10 mouse cellular contexts compared by ENCODE assay signal in the genomic region with DNA sequence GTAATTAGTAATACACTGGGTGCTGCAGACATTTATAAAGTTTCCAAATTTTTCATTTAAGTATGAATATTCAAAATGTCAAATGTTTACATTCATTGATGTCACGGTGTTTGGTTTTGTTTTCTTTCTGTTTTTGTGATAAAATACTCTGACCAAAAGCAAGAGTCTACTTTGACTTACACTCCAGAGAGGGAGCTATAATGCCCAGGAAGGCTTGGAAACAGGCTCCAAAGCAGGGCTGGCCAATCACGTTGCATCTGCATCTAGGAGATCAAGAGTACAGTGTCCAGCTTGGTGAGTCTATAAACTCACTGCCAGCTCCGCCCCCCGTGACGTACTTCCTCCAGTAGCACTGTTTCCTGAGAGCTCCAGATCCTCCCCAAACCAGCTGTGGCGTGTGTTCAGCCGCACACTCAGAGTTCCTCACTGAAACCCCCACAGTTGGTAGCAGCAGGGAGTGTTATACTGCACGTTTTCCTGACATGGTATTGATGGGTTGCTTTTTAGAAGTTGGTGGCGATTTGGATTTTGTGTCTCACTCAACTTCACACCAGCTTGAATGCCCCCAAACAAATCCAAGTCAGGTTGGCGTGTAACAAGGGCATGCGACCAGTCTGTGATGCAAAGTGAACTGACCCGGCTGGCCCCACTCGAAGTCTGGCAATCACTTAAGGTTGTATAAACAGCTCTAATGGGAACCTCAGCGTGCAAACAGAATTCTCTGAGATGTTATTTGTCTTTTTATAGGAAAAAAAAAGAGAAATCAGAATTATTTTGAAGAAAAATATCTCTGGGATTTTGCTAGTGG.
DNase-seq lines count a peak whose midpoint lies in the region; ATAC-seq and TF ChIP-seq lines count a peak whose summit lies in the region.
"Had no signal": no experiment of that assay in that cellular context is flagged by ENCODE, and none has a peak within 500 bp of the region (broad histone marks: within the 10 kb centered on the region; RNA-seq: fewer than 3 reads in every experiment).

No protein-coding gene starts in this region.

- no peaks in the 10 kb centered on the region; the same call in 1 of the 2 replicates for H3K36me3 ChIP-seq in E14TG2a.4 (ENCODE audit: insufficient read depth, low read length)
- peaks cover 4% of the 10 kb centered on the region for H3K36me3 ChIP-seq in hindbrain, embryonic 12.5 days

- 0 out of 2 replicates have a peak overlapping the region, but pooled peaks have one; percentile 35 for H3K4me3 ChIP-seq in E14TG2a.4 (replicated peaks; ENCODE audit: low read length)
- H3K4me3 ChIP-seq in hindbrain, embryonic 12.5 days = no peak overlapping the region
- H3K4me3 ChIP-seq: hindbrain, embryonic 15.5 days had no signal

- no peak overlapping the region for H3K27ac ChIP-seq in hindbrain, embryonic 12.5 days
- H3K27ac ChIP-seq: hindbrain, embryonic 15.5 days had no signal

- no peaks in the 10 kb centered on the region for H3K9me3 ChIP-seq in E14TG2a.4 (ENCODE audit: low read length)
- H3K9me3 ChIP-seq in hindbrain, embryonic 12.5 days (replicated peaks) = no peaks in the 10 kb centered on the region
- H3K9me3 ChIP-seq: hindbrain, embryonic 15.5 days had no signal

- H3K9ac ChIP-seq in hindbrain, embryonic 12.5 days = no peak overlapping the region
- H3K9ac ChIP-seq: hindbrain, embryonic 15.5 days had no signal

- peaks cover 25% of the 10 kb centered on the region for H3K4me1 ChIP-seq in E14TG2a.4 (replicated peaks; ENCODE audit: low read depth, low read length)
- no peaks in the 10 kb centered on the region for H3K4me1 ChIP-seq in hindbrain, embryonic 12.5 days
- H3K4me1 ChIP-seq: hindbrain, embryonic 15.5 days had no signal

- DNase-seq in adrenal gland, postnatal 25 days = peak; percentile 13
- no peak for DNase-seq in adrenal gland, adult 8-10 months
- DNase-seq in heart, postnatal 14 days = peak; percentile 39 to 59
- peak; percentile 68 to 79 for DNase-seq in lung, adult 18-20 months
- no peak for DNase-seq in cerebellum, postnatal 25 days
- no peak for DNase-seq in layer of hippocampus, adult 8-10 months (ENCODE audit: low spot score in 2 of 2)
- DNase-seq: cerebellum, adult 9-10 months had no signal

- H3K4me2 ChIP-seq in hindbrain, embryonic 12.5 days (replicated peaks) = no peak overlapping the region
- H3K4me2 ChIP-seq: hindbrain, embryonic 15.5 days had no signal

- no peak for ATAC-seq in hindbrain, embryonic 12.5 days (ENCODE audit: low FRiP score)

- intact Hi-C loops in heart, postnatal 14 days (cut with DNase I) = no loop called here

- 80% methylated on average over 14 of the region's 14 CpGs for WGBS in hindbrain, embryonic 12.5 days

- no peaks in the 10 kb centered on the region for H3K27me3 ChIP-seq in E14TG2a.4 (ENCODE audit: insufficient read depth, low read length)
- H3K27me3 ChIP-seq in hindbrain, embryonic 12.5 days = no peaks in the 10 kb centered on the region
- H3K27me3 ChIP-seq: hindbrain, embryonic 15.5 days had no signal

- no peak for TF ChIP-seq CTCF in E14TG2a.4 (conservative IDR thresholded peaks at IDR 0.05; ENCODE audit: low read length)

Comparison
In these comparisons a context has a peak if more than half of its experiments do, and no peak if none do; other contexts are left out.
1. DNase-seq: peak in adrenal gland, postnatal 25 days (single experiment), heart, postnatal 14 days (2 of 2) and lung, adult 18-20 months (2 of 2); none in adrenal gland, adult 8-10 months (single experiment), cerebellum, postnatal 25 days (0 of 2) and layer of hippocampus, adult 8-10 months (0 of 2).